Mouse (Mus musculus): ENCODE measurements around the gene Rfc5.

The Rfc5 gene

GRCm38 (mm10) chr5:117376331-117376761 lies 12.5 kb downstream of the Rfc5 start:
- CTCF ChIA-PET = interaction anchor here (0.6 kb wide), 1 partner anchor 19 kb away, joined by 3 read pairs; the partner anchor contains the start of gene Wsb2

GRCm38 (mm10) chr5:117374372-117375049 lies 14.3 kb downstream of the Rfc5 start:
- CTCF ChIA-PET = no interaction called here

GRCm38 (mm10) chr5:117373418-117373817 lies 15.4 kb downstream of the Rfc5 start:
- CTCF ChIA-PET = no interaction called here

GRCm38 (mm10) chr5:117370592-117370991 lies 18.3 kb downstream of the Rfc5 start:
- CTCF ChIA-PET = no interaction called here

GRCm38 (mm10) chr5:117367206-117367605 lies 21.6 kb downstream of the Rfc5 start:
- CTCF ChIA-PET = no interaction called here

GRCm38 (mm10) chr5:117365904-117366561 lies 22.8 kb downstream of the Rfc5 start:
- CTCF ChIA-PET = interaction anchor here (0.5 kb wide), 1 partner anchor 24 kb away, joined by 16 read pairs; no protein-coding TSS in a partner anchor

GRCm38 (mm10) chr5:117364821-117365220 lies 24.0 kb downstream of the Rfc5 start:
- CTCF ChIA-PET = no interaction called here

GRCm38 (mm10) chr5:117363066-117363782 lies 25.6 kb downstream of the Rfc5 start:
- CTCF ChIA-PET = no interaction called here

GRCm38 (mm10) chr5:117361590-117361989 lies 27.3 kb downstream of the Rfc5 start:
- CTCF ChIA-PET = no interaction called here

GRCm38 (mm10) chr5:117360631-117361541 lies 28.0 kb downstream of the Rfc5 start:
- CTCF ChIA-PET = no interaction called here

GRCm38 (mm10) chr5:117360228-117360515 lies 28.7 kb downstream of the Rfc5 start:
- CTCF ChIA-PET = no interaction called here

- CTCF ChIA-PET = no interaction called here
These were observed 29.2 kb downstream of the Rfc5 start for GRCm38 (mm10) chr5:117359497-117360227.

- CTCF ChIA-PET = no interaction called here
These were observed 30.1 kb downstream of the Rfc5 start for GRCm38 (mm10) chr5:117358725-117359124.

GRCm38 (mm10) chr5:117358248-117358630 lies 30.6 kb downstream of the Rfc5 start:
- CTCF ChIA-PET = interaction anchor here (0.8 to 1.4 kb wide), 2 partner anchors 16 to 18 kb away, joined by 3 to 4 read pairs; no protein-coding TSS in a partner anchor

GRCm38 (mm10) chr5:117357478-117358247 lies 31.2 kb downstream of the Rfc5 start:
- CTCF ChIA-PET = interaction anchor here (0.5 to 1.4 kb wide), 3 partner anchors 16 to 39 kb away, joined by 3 to 4 read pairs (median 3); no protein-coding TSS in a partner anchor

- CTCF ChIA-PET = interaction anchor here (0.5 to 1.4 kb wide), 2 partner anchors 19 to 40 kb away, joined by 3 read pairs; no protein-coding TSS in a partner anchor
These were observed 31.7 kb downstream of the Rfc5 start, which contains the start of gene Wsb2 for GRCm38 (mm10) chr5:117357129-117357477. Gene Wsb2, plus strand, starts transcription at chr5:117357304.

GRCm38 (mm10) chr5:117356365-117357128 lies 32.3 kb downstream of the Rfc5 start:
- CTCF ChIA-PET = no interaction called here

- CTCF ChIA-PET = interaction anchor here (0.5 kb wide), 1 partner anchor 49 kb away, joined by 9 read pairs; no protein-coding TSS in a partner anchor
These were observed 33.1 kb downstream of the Rfc5 start for GRCm38 (mm10) chr5:117355648-117356303.

- CTCF ChIA-PET = no interaction called here
These were observed 34.7 kb downstream of the Rfc5 start for GRCm38 (mm10) chr5:117354121-117354520.
